Mouse (Mus musculus): ENCODE measurements at regions not wholly inside any gene's neighbourhood (a gene's known extent, or its start where the extent isn't known, plus 50 kb on each side); places are given as distances from the start of the nearest gene placed in this dataset.

DNA sequence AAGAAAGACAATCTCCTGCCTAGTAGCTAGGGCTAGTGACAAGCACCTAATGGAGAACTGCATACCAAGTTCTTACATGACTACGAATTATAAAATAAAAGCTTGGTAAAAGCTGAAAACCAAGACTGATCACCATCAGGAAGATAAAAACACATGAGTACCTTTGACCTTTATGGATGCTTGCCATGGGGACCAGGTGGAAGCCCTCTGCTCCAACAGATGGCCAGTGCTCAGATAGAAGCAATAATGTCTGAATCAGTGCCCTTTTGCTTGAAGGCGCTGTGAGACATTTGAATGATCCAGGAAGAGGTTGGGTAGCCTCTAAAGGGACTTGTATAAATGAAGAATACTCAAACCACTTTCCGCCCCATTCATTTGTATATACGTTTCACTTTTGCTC, 713.2 kb downstream of the Poteg start:
- TF ChIP-seq CTCF (IDR thresholded peaks at IDR 0.05; ENCODE audit: extremely low read depth, insufficient read depth, low read length) (no peak), POLR2A (IDR thresholded peaks at IDR 0.05; ENCODE audit: extremely low read depth, insufficient read depth, low read length) (no peak)

All from cortical plate, adult 2 months (tissue).